9 mouse cellular contexts compared by ENCODE assay signal in the genomic region with DNA sequence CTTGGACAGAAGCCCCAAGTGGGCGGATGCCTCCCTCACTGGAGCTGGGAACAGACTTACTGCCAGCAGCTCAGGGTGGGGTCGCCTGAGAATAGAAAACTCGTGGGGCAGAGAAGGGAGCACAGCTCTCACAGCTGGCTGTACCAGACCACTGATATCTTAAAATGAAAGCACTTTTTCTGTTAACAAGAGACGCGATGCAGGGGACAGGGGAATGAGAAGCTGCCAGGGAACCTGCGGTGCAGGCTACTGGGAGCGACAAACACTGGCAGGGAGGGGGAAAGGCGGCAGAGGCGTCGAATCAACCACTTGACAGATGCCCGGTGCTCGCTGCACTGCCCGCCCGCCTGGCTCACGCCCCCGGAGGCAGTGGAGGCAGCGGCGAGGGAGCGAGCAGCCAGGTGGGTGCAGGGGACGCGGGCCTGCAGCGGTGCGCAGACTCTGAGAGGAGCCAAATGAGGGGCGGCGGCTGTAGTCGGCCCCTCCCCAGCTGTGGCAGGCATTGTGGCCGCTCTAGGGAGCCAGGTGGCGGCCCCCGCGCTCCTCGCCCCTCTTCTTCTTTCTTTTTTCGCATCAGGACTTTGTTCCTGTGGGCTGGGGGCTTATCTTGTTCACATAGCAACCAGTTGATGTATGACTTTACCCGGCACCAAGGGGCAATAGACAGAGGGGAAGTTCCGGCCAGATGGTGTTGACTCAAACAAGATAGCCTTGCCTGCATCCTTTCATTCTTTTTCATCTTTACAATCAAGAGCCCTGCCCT. TPM values are rescaled to one million over a fixed set of nuclear protein-coding genes. Genes with fewer than 3 reads are reported as not detected.
DNase-seq lines count a peak whose midpoint lies in the region; ATAC-seq and TF ChIP-seq lines count a peak whose summit lies in the region.
"Had no signal": no experiment of that assay in that cellular context is flagged by ENCODE, and none has a peak within 500 bp of the region (broad histone marks: within the 10 kb centered on the region; RNA-seq: fewer than 3 reads in every experiment).

No protein-coding gene starts in this region.

- H3K9ac ChIP-seq in forebrain, embryonic 11.5 days (ENCODE audit: low read length), result peak overlapping the region; percentile 54
- H3K9ac ChIP-seq in lung, postnatal 0 days (replicated peaks; ENCODE audit: low read depth), result no peak overlapping the region; the same call in 1 of the 2 replicates

- ATAC-seq in forebrain, embryonic 11.5 days (replicated peaks; ENCODE audit: low FRiP score), result peak; percentile 76
- ATAC-seq in hematopoietic stem cell, adult 5-6 weeks (replicated peaks in 1 of 2; ENCODE audit: insufficient read depth in 1 of 2, low FRiP score in 2 of 2, low TSS enrichment in 1 of 2, low read depth in 1 of 2, poor library complexity in 2 of 2, severe bottlenecking in 2 of 2), result peak; percentile 85 to 89
- peak; percentile 75 for ATAC-seq in lung, postnatal 0 days
- ATAC-seq: Patski had no signal

- H3K4me2 ChIP-seq in forebrain, embryonic 11.5 days (ENCODE audit: low read depth, low read length, severe bottlenecking), result peak overlapping the region; percentile 79
- peak overlapping the region; percentile 70 for H3K4me2 ChIP-seq in lung, postnatal 0 days (replicated peaks; ENCODE audit: low read depth, low read length)

- H3K4me3 ChIP-seq in forebrain, embryonic 11.5 days (ENCODE audit: low read depth, low read length), result peak overlapping the region; percentile 36
- peak overlapping the region; percentile 35 for H3K4me3 ChIP-seq in lung, postnatal 0 days (ENCODE audit: low read depth, low read length)

- WGBS in forebrain, embryonic 11.5 days, result 3% methylated on average over 34 of the region's 34 CpGs
- WGBS in lung, postnatal 0 days, result under 1% methylated on average over 29 of the region's 34 CpGs

- no peaks in the 10 kb centered on the region for H3K27me3 ChIP-seq in forebrain, embryonic 11.5 days (ENCODE audit: control insufficient read depth, insufficient read depth, low read length)
- H3K27me3 ChIP-seq in lung, postnatal 0 days (replicated peaks; ENCODE audit: insufficient read depth, low read length), result no peaks in the 10 kb centered on the region
- H3K27me3 ChIP-seq: Patski had no signal

- H3K36me3 ChIP-seq in forebrain, embryonic 11.5 days (ENCODE audit: control insufficient read depth, insufficient read depth, low read length), result no peaks in the 10 kb centered on the region
- H3K36me3 ChIP-seq in lung, postnatal 0 days (ENCODE audit: insufficient read depth, low read length), result no peaks in the 10 kb centered on the region

- no peak overlapping the region for H3K27ac ChIP-seq in forebrain, embryonic 11.5 days (ENCODE audit: low read depth, low read length)
- 0 out of 2 replicates have a peak overlapping the region, but pooled peaks have one; percentile 14 for H3K27ac ChIP-seq in lung, postnatal 0 days (ENCODE audit: low read length)

- H3K9me3 ChIP-seq in forebrain, embryonic 11.5 days (ENCODE audit: control insufficient read depth, low read length), result no peaks in the 10 kb centered on the region
- no peaks in the 10 kb centered on the region for H3K9me3 ChIP-seq in lung, postnatal 0 days (ENCODE audit: low read length)

- no peak for TF ChIP-seq EP300 in lung, postnatal 0 days (IDR thresholded peaks at IDR 0.05)

- H3K4me1 ChIP-seq in forebrain, embryonic 11.5 days (replicated peaks; ENCODE audit: control insufficient read depth, insufficient read depth, low read length), result no peaks in the 10 kb centered on the region
- no peaks in the 10 kb centered on the region for H3K4me1 ChIP-seq in lung, postnatal 0 days (ENCODE audit: insufficient read depth, low read depth, low read length)

- peak; percentile 38 to 60 for DNase-seq in left cerebral cortex, adult 18-20 months (ENCODE audit: low spot score in 2 of 2)
- DNase-seq in left cerebral cortex, adult 11 months (ENCODE audit: low spot score), result no peak
- DNase-seq in forebrain, embryonic 11.5 days (ENCODE audit: low spot score), result peak; percentile 68
- peak; percentile 3 to 21 for DNase-seq in layer of hippocampus, postnatal 14 days (ENCODE audit: low spot score in 2 of 2)
- DNase-seq in lung, postnatal 0 days (ENCODE audit: low spot score), result peak; percentile 26
- DNase-seq in retina, embryonic 14.5 days (ENCODE audit: low spot score), result peak; percentile 57
- DNase-seq in urinary bladder, postnatal 14 days (ENCODE audit: low spot score), result no peak

- TF ChIP-seq CTCF in lung, postnatal 0 days (IDR thresholded peaks at IDR 0.05), result peak; percentile 4; the same call in 1 of the 2 replicates

RNA-seq across cellular contexts. Expression of a gene that starts 9.8 kb away (rescaled TPM):
- 1 to 10 TPM; 1.9 to 2.0 TPM for total RNA-seq in left cerebral cortex, adult 18-20 months (2021)
- not detected in 2 replicates for polyA plus RNA-seq in forebrain, embryonic 11.5 days (2014; fragmentation: Nextera tagmentation; extraction: Ambion mirVana)
- 0.94 and 1.2 TPM in 2 replicates for total RNA-seq in hematopoietic stem cell, adult 5-6 weeks (2017)
- total RNA-seq in layer of hippocampus, postnatal 14 days (2021), result 1 to 10 TPM; 1.6 to 2.5 TPM
- 171 and 174 TPM in 2 replicates for polyA plus RNA-seq in lung, postnatal 0 days (2015; fragmentation: Nextera tagmentation; extraction: Ambion mirVana)

RNA-seq across cellular contexts. Expression of a gene that starts 56.5 kb away (rescaled TPM):
- not detected for total RNA-seq in left cerebral cortex, adult 18-20 months (2021)
- not detected in 2 replicates for polyA plus RNA-seq in forebrain, embryonic 11.5 days (2014; fragmentation: Nextera tagmentation; extraction: Ambion mirVana)
- total RNA-seq in hematopoietic stem cell, adult 5-6 weeks (2017), result not detected in 2 replicates
- total RNA-seq in layer of hippocampus, postnatal 14 days (2021), result not detected
- 0.08 TPM in 1 of 2 replicates, not detected in the other for polyA plus RNA-seq in lung, postnatal 0 days (2015; fragmentation: Nextera tagmentation; extraction: Ambion mirVana)
- polyA plus RNA-seq: Patski had no signal

Comparison
In these comparisons a context has a peak if more than half of its experiments do, and no peak if none do; other contexts are left out.
1. DNase-seq: peak in left cerebral cortex, adult 18-20 months (2 of 2), forebrain, embryonic 11.5 days (single experiment), layer of hippocampus, postnatal 14 days (2 of 2), lung, postnatal 0 days (single experiment) and retina, embryonic 14.5 days (single experiment); none in left cerebral cortex, adult 11 months (single experiment) and urinary bladder, postnatal 14 days (single experiment).
2. Peak in every context shown above with its lines, with median percentiles within 50 percentile points of each other: ATAC-seq.